Mouse (Mus musculus): ENCODE data around the gene Nifk. TPM values are rescaled to one million over a fixed set of nuclear protein-coding genes. Genes with fewer than 3 reads are reported as not detected.

The Nifk gene
- polyA plus RNA-seq, 1 experiment from 2014 or later: 53.3 TPM

DNA sequence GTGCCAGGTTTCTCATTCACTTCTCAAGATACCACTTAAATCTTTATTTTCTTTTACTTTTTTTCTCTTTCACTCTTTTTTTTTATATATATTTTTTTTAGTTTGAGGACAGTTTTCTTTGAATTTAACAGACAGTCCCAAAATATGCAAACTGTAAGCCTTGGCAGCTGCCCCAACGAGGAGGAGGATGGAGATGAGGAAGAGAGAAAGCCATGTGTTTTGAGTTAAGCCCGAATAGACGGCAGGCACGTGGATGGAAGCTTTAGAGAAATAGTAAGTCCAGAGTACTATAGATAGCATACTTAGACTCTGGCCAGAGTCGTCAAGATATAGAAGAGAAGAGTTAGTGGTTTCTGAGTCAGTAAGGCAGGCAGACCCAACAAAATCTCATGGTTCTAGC is 56.1 kb downstream of the Nifk start:
- H3K27me3 ChIP-seq: no peaks in the 10 kb centered on the region
- POLR2A ChIA-PET: no interaction called here
- ATAC-seq (no peak), DNase-seq (ENCODE audit: low read depth, low spot score) (no peak)
- no peak for TF ChIP-seq CTCF (IDR thresholded peaks at IDR 0.05)
- in situ Hi-C loops (cut with MboI; ENCODE audit: low pct_unique_long_range_greater_than_20kb): no loop called here
- CTCF ChIA-PET: no interaction called here

- in situ Hi-C loops (cut with MboI; ENCODE audit: low pct_unique_long_range_greater_than_20kb): no loop called here
- ATAC-seq (no peak), DNase-seq (ENCODE audit: low read depth, low spot score) (no peak)
- H3K27me3 ChIP-seq: no peaks in the 10 kb centered on the region
- ChIA-PET CTCF (interaction anchor here (0.8 kb wide), 1 partner anchor 21 kb away, joined by 3 read pairs; no protein-coding TSS in a partner anchor), POLR2A (interaction anchor here (1.0 kb wide), 1 partner anchor 21 kb away, joined by 3 read pairs; no protein-coding TSS in a partner anchor)
- no peak for TF ChIP-seq CTCF (IDR thresholded peaks at IDR 0.05)
These were observed 58.6 kb downstream of the Nifk start for GRCm38 (mm10) chr1:118380105-118380786.

Other genes with a start within 250 kb of the Nifk start
- not detected for gene Gm29106, start 145.3 kb upstream of the Nifk start, polyA plus RNA-seq (2021)
- 143 TPM for gene Tsn, start 10.1 kb upstream of the Nifk start, polyA plus RNA-seq (2021)
- gene Clasp1, start 67.2 kb downstream of the Nifk start, polyA plus RNA-seq (2021): 39.0 TPM